In the genomic region with DNA sequence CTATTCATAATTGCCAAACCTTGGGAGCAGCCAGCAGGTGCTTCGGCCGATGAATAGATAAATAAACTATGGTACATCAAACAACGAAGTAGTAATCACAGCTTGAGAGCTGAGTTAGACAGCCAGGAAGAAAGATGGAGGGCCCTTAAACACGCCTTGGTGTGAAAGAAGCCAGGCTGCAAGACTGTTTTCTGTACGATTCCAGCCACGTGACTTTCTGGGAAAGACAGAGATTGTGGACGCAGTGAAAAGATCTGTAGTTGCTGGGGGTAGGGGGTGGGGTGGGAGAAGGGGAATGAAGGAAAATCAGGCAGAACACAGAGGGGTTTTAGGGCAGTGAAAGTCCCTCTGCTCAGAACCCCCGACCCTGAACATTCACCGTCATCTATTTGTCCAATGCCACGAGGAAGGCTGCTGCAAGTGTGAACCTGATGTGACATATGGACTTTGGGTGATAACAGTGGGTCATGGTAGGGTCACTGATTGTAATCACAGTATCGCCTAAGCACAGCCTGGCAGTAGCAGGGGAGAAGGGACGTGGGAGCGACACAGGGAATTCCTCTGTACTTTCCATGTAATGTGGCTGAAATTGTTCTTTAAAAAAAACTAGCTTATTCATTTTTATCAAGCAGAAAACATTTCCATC, we compare ENCODE assay signal across 17 mouse cellular contexts.
DNase-seq lines count a peak whose midpoint lies in the region; ATAC-seq and TF ChIP-seq lines count a peak whose summit lies in the region.
"Had no signal": no experiment of that assay in that cellular context is flagged by ENCODE, and none has a peak within 500 bp of the region (broad histone marks: within the 10 kb centered on the region; RNA-seq: fewer than 3 reads in every experiment).

No protein-coding gene starts in this region.

- H3K9me3 ChIP-seq in heart, embryonic 12.5 days (replicated peaks): no peaks in the 10 kb centered on the region
- H3K9me3 ChIP-seq in intestine, embryonic 16.5 days (ENCODE audit: control insufficient read depth, low read length): no peaks in the 10 kb centered on the region
- H3K9me3 ChIP-seq in liver, postnatal 0 days (ENCODE audit: low read length): no peaks in the 10 kb centered on the region
- no peaks in the 10 kb centered on the region for H3K9me3 ChIP-seq in midbrain, embryonic 14.5 days (ENCODE audit: control insufficient read depth, low read length)
- H3K9me3 ChIP-seq: embryonic facial prominence, embryonic 13.5 days; limb, embryonic 10.5 days; lung, embryonic 15.5 days had no signal

- no peak for TF ChIP-seq CTCF in liver, postnatal 0 days (IDR thresholded peaks at IDR 0.05; ENCODE audit: low read depth)

- H3K36me3 ChIP-seq in heart, embryonic 12.5 days: no peaks in the 10 kb centered on the region
- H3K36me3 ChIP-seq in intestine, embryonic 16.5 days (ENCODE audit: control insufficient read depth, insufficient read depth, low read length): no peaks in the 10 kb centered on the region
- no peaks in the 10 kb centered on the region for H3K36me3 ChIP-seq in liver, postnatal 0 days (replicated peaks; ENCODE audit: insufficient read depth, low read length)
- no peaks in the 10 kb centered on the region for H3K36me3 ChIP-seq in midbrain, embryonic 14.5 days (ENCODE audit: control insufficient read depth, insufficient read depth, low read length)
- H3K36me3 ChIP-seq: embryonic facial prominence, embryonic 13.5 days; limb, embryonic 10.5 days; lung, embryonic 15.5 days had no signal

- no peak for DNase-seq in heart, postnatal 25 days (ENCODE audit: low spot score)
- peak; percentile 19 for DNase-seq in 416B (ENCODE audit: low read depth)
- DNase-seq in liver, postnatal 0 days: peak; percentile 36
- no peak for DNase-seq in midbrain, embryonic 14.5 days
- no peak for DNase-seq in thymus, postnatal 25 days
- DNase-seq: cerebellum, adult 8-10 months; forebrain, postnatal 0 days; heart, adult 11 months; spleen, adult 18-20 months; thymus, postnatal 4 days had no signal

- peak; percentile 39; the same call in 1 of the 2 replicates for TF ChIP-seq EP300 in liver, postnatal 0 days (IDR thresholded peaks at IDR 0.05; ENCODE audit: low read depth)

- H3K4me3 ChIP-seq in heart, embryonic 12.5 days: no peak overlapping the region
- H3K4me3 ChIP-seq in intestine, embryonic 16.5 days (ENCODE audit: low read length): no peak overlapping the region
- no peak overlapping the region for H3K4me3 ChIP-seq in liver, postnatal 0 days (ENCODE audit: low read depth, low read length)
- H3K4me3 ChIP-seq in midbrain, embryonic 14.5 days (replicated peaks; ENCODE audit: low read depth, low read length): no peak overlapping the region
- H3K4me3 ChIP-seq: embryonic facial prominence, embryonic 13.5 days; limb, embryonic 10.5 days; lung, embryonic 15.5 days had no signal

- no peak for ATAC-seq in heart, embryonic 12.5 days (ENCODE audit: insufficient number of reproducible peaks, low FRiP score)
- peak; percentile 79 for ATAC-seq in intestine, embryonic 16.5 days
- ATAC-seq in liver, postnatal 0 days: peak; percentile 93
- no peak for ATAC-seq in midbrain, embryonic 14.5 days (ENCODE audit: low FRiP score, low TSS enrichment)
- ATAC-seq: activated CD4-positive, CD25-positive, alpha-beta regulatory T cell, adult 4 months; forebrain, postnatal 0 days; Patski had no signal

- peak overlapping the region; percentile 26 for H3K4me2 ChIP-seq in heart, embryonic 12.5 days
- peak overlapping the region; percentile 20; the same call in 1 of the 2 replicates for H3K4me2 ChIP-seq in intestine, embryonic 16.5 days (ENCODE audit: low read depth, low read length)
- no peak overlapping the region for H3K4me2 ChIP-seq in liver, postnatal 0 days (ENCODE audit: low read depth, low read length)
- no peak overlapping the region for H3K4me2 ChIP-seq in midbrain, embryonic 14.5 days (ENCODE audit: low read length)
- H3K4me2 ChIP-seq: embryonic facial prominence, embryonic 13.5 days; lung, embryonic 15.5 days had no signal

- peaks cover 51% of the 10 kb centered on the region for H3K4me1 ChIP-seq in heart, embryonic 12.5 days (replicated peaks)
- peaks cover 19% of the 10 kb centered on the region for H3K4me1 ChIP-seq in intestine, embryonic 16.5 days (ENCODE audit: control insufficient read depth, insufficient read depth, low read length)
- peaks cover 21% of the 10 kb centered on the region; the same call in 1 of the 2 replicates for H3K4me1 ChIP-seq in liver, postnatal 0 days (ENCODE audit: insufficient read depth)
- no peaks in the 10 kb centered on the region for H3K4me1 ChIP-seq in midbrain, embryonic 14.5 days (ENCODE audit: control insufficient read depth, insufficient read depth, low read length)

- 25% methylated on average over 13 of the region's 13 CpGs for WGBS in heart, embryonic 12.5 days
- whole genome bisulfite sequencing in intestine, embryonic 16.5 days: 24% methylated on average over 13 of the region's 13 CpGs
- WGBS in liver, postnatal 0 days (ENCODE audit: insufficient replicate concordance): 54% methylated on average over 13 of the region's 13 CpGs
- WGBS in midbrain, embryonic 14.5 days: 83% methylated on average over 13 of the region's 13 CpGs

- H3K27me3 ChIP-seq in heart, embryonic 12.5 days (replicated peaks): no peaks in the 10 kb centered on the region
- no peaks in the 10 kb centered on the region for H3K27me3 ChIP-seq in intestine, embryonic 16.5 days (replicated peaks; ENCODE audit: control insufficient read depth, insufficient read depth, low read length)
- H3K27me3 ChIP-seq in liver, postnatal 0 days (ENCODE audit: insufficient read depth, low read length): no peaks in the 10 kb centered on the region
- H3K27me3 ChIP-seq in midbrain, embryonic 14.5 days (ENCODE audit: control insufficient read depth, insufficient read depth, low read length): no peaks in the 10 kb centered on the region
- H3K27me3 ChIP-seq: embryonic facial prominence, embryonic 13.5 days; lung, embryonic 15.5 days; Patski had no signal

- H3K9ac ChIP-seq in heart, embryonic 12.5 days: 0 out of 2 replicates have a peak overlapping the region, but pooled peaks have one; percentile 36
- H3K9ac ChIP-seq in intestine, embryonic 16.5 days (ENCODE audit: low read depth, low read length): no peak overlapping the region
- no peak overlapping the region; the same call in 1 of the 2 replicates for H3K9ac ChIP-seq in liver, postnatal 0 days (replicated peaks)
- H3K9ac ChIP-seq in midbrain, embryonic 14.5 days (replicated peaks; ENCODE audit: low read length): no peak overlapping the region
- H3K9ac ChIP-seq: embryonic facial prominence, embryonic 13.5 days; forebrain, postnatal 0 days; lung, embryonic 15.5 days had no signal

- 0 out of 2 replicates have a peak overlapping the region, but pooled peaks have one; percentile 14 for H3K27ac ChIP-seq in heart, embryonic 12.5 days (ENCODE audit: poor library complexity, severe bottlenecking)
- no peak overlapping the region for H3K27ac ChIP-seq in intestine, embryonic 16.5 days (ENCODE audit: low read length)
- H3K27ac ChIP-seq in liver, postnatal 0 days (ENCODE audit: low read depth): peak overlapping the region; percentile 89
- H3K27ac ChIP-seq in midbrain, embryonic 14.5 days (replicated peaks; ENCODE audit: low read depth, low read length): no peak overlapping the region
- H3K27ac ChIP-seq: embryonic facial prominence, embryonic 13.5 days; limb, embryonic 10.5 days; lung, embryonic 15.5 days had no signal

- intact Hi-C loops in heart, postnatal 25 days (cut with DNase I): no loop called here

Comparison
In these comparisons a context has a peak if more than half of its experiments do, and no peak if none do; other contexts are left out.
1. ATAC-seq: peak in intestine, embryonic 16.5 days (single experiment) and liver, postnatal 0 days (single experiment); none in heart, embryonic 12.5 days (single experiment) and midbrain, embryonic 14.5 days (single experiment).
2. H3K27ac ChIP-seq: peak in heart, embryonic 12.5 days (single experiment) and liver, postnatal 0 days (single experiment); none in intestine, embryonic 16.5 days (single experiment) and midbrain, embryonic 14.5 days (single experiment).
3. H3K4me2 ChIP-seq: peak in heart, embryonic 12.5 days (single experiment) and intestine, embryonic 16.5 days (single experiment); none in liver, postnatal 0 days (single experiment) and midbrain, embryonic 14.5 days (single experiment).
4. DNase-seq: peak in 416B (single experiment) and liver, postnatal 0 days (single experiment); none in heart, postnatal 25 days (single experiment), midbrain, embryonic 14.5 days (single experiment) and thymus, postnatal 25 days (single experiment).